Mouse (Mus musculus) lung, postnatal 0 days (tissue): Measurements from ENCODE around the gene Fchsd2.

Source experiments
- CTCF ChIP-seq: IDR thresholded peaks from 2 replicates; pipeline ENCODE4 v1.5.1; 2016; ENCODE audit warnings: antibody characterized with exemption, mild to moderate bottlenecking
- EP300 ChIP-seq: IDR thresholded peaks from 2 replicates; pipeline ENCODE4 v1.6.1; 2016; ENCODE audit warnings: antibody characterized with exemption, mild to moderate bottlenecking, control low read depth

DNA sequence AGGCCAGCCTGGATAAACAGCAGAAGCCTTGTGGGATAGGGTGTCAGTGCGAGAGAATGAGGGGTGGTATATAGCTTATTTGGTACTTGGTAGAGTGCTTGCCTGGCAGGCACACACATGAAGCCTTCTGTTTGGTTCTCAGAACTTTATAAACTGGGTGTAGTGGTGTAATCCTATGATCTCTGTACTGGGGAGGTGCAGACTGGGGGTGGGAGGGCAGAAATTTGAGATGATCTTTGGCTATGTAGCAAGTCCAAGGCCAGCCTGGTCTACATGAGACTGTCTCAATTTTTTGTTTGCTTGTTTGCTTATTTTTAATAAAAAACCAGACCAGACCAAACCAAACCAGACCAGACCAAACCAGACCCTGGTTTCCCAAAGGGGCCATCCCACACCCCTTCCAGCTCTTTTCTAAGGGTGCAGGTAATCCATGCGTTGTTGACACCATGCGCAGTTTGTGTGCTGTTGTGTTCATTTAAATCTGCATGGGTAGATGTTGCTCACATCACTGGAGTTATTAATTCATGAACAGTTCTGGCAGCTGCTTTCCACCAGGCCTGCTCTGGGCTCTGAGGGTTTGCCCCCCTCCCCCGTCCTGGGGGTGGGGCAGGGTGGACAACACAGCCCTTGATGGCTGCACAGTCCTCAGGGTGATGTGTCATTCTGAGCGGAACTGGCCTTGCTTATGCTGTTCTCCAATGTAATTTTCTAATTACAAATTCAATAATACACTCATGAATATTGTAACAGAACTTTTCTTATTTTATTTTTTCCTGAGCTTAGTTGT lies 239.6 kb downstream of the Fchsd2 start:
- TF ChIP-seq CTCF (no peak), EP300 (no peak)
